Mouse (Mus musculus): ENCODE measurements around the gene Cyp1a2. TPM values are rescaled to one million over a fixed set of nuclear protein-coding genes. Genes with fewer than 3 reads are reported as not detected.

Cyp1a2 gene
- total RNA-seq, 1 experiment: 0.67 TPM

DNA sequence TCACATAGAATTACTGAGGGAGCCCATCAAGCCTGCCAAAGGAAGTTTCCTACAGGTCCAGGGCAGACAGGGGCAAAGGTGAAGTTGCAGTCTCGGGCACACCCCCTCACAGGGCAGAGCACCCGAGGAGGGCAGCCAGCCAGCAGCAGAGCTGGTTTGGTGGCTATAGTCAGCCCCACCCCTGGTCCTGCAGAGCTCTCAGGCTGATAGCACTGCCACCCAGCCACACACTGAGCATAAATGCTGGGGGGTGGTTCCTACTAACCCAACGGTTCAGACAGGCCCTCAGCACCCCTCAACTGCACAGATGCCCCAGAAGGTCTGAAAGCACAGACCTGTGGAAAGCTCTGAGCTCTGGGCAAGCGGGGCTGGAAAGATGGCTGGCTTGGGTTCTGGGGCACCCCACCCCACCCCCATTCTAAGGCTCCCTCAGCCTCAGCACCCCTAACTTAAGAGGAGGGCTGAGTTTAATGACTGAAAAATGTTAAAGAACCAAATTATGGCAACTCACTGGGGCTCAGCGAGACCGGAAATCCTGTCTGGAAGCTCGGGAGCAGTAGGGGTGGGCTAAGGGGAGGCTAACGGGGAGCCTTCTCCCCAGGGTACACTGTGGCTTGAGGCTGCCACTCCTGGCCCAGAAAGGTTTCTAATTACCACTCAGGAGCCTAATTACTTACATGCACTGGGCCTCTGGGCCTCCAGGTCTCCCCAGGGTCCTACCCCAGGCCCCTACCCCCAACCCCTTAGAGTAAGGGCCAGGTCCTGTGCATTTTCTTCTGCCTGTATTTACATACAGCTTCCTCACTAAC lies 44.6 kb downstream of the Cyp1a2 start:
- in situ Hi-C loops (cut with MboI; ENCODE audit: low sequenced_read_pairs in 2 of 2, unreplicated experiment in 2 of 2): no loop called here
- no peaks in the 10 kb centered on the region for H3K9me3 ChIP-seq (ENCODE audit: control insufficient read depth, insufficient read depth, low read depth, low read length)
- H3K27ac ChIP-seq (ENCODE audit: insufficient read depth, low read depth, low read length, poor library complexity, severe bottlenecking): no peak overlapping the region
- peaks cover 0 to 20% of the 10 kb centered on the region in 2 experiments; a peak in 2 of 4 replicates for H3K4me1 ChIP-seq (ENCODE audit: control insufficient read depth in 2 of 2, insufficient read depth in 2 of 2, low read length in 2 of 2, poor library complexity in 1 of 2)
- DNase-seq (ENCODE audit: low read depth, low spot score): no peak
- no peak overlapping the region for H3K4me3 ChIP-seq (ENCODE audit: insufficient read depth in 1 of 2, low read depth in 1 of 2, low read length in 2 of 2, poor library complexity in 1 of 2, severe bottlenecking in 1 of 2)
- H3K36me3 ChIP-seq (ENCODE audit: control insufficient read depth, insufficient read depth, low read length, poor library complexity, severe bottlenecking): peaks cover 4% of the 10 kb centered on the region; the same call in 1 of the 2 replicates
- H3K9ac ChIP-seq (ENCODE audit: insufficient read depth, low read depth, low read length, poor library complexity, severe bottlenecking): no peak overlapping the region
- TF ChIP-seq HCFC1 (IDR thresholded peaks at IDR 0.05; ENCODE audit: borderline replicate concordance, insufficient read depth, low read length): no peak
- no peak for TF ChIP-seq ZC3H11A (IDR thresholded peaks at IDR 0.05; ENCODE audit: borderline replicate concordance, low read depth, low read length)
- no peak for TF ChIP-seq MAFK (IDR thresholded peaks at IDR 0.05; ENCODE audit: insufficient read depth, low read depth, low read length)
- no peak for TF ChIP-seq CHD2 (IDR thresholded peaks at IDR 0.05; ENCODE audit: low read depth, low read length)

- Histone ChIP-seq H3K27ac (ENCODE audit: insufficient read depth, low read depth, low read length, poor library complexity, severe bottlenecking) (no peak overlapping the region), H3K4me1 (ENCODE audit: control insufficient read depth in 2 of 2, insufficient read depth in 2 of 2, low read length in 2 of 2, poor library complexity in 1 of 2) (peaks cover 0 to 13% of the 10 kb centered on the region in 2 experiments; a peak in 2 of 4 replicates), H3K9ac (ENCODE audit: insufficient read depth, low read depth, low read length, poor library complexity, severe bottlenecking) (no peak overlapping the region), H3K4me3 (ENCODE audit: insufficient read depth in 1 of 2, low read depth in 1 of 2, low read length in 2 of 2, poor library complexity in 1 of 2, severe bottlenecking in 1 of 2) (no peak overlapping the region), H3K36me3 (ENCODE audit: control insufficient read depth, insufficient read depth, low read length, poor library complexity, severe bottlenecking) (no peaks in the 10 kb centered on the region; the same call in 1 of the 2 replicates), H3K9me3 (ENCODE audit: control insufficient read depth, insufficient read depth, low read depth, low read length) (no peaks in the 10 kb centered on the region)
- TF ChIP-seq ZNF384 (IDR thresholded peaks at IDR 0.05; ENCODE audit: low read depth, low read length): no peak
- TF ChIP-seq HCFC1 (IDR thresholded peaks at IDR 0.05; ENCODE audit: borderline replicate concordance, insufficient read depth, low read length): no peak
- no peak for TF ChIP-seq MAFK (IDR thresholded peaks at IDR 0.05; ENCODE audit: insufficient read depth, low read depth, low read length)
- no peak for TF ChIP-seq ZC3H11A (IDR thresholded peaks at IDR 0.05; ENCODE audit: borderline replicate concordance, low read depth, low read length)
- TF ChIP-seq CHD2 (IDR thresholded peaks at IDR 0.05; ENCODE audit: low read depth, low read length): no peak
- in situ Hi-C loops (cut with MboI; ENCODE audit: low sequenced_read_pairs in 2 of 2, unreplicated experiment in 2 of 2): no loop called here
- no peak for DNase-seq (ENCODE audit: low read depth, low spot score)
These were observed 45.7 kb downstream of the Cyp1a2 start for GRCm38 (mm10) chr9:57637741-57638322.

DNA sequence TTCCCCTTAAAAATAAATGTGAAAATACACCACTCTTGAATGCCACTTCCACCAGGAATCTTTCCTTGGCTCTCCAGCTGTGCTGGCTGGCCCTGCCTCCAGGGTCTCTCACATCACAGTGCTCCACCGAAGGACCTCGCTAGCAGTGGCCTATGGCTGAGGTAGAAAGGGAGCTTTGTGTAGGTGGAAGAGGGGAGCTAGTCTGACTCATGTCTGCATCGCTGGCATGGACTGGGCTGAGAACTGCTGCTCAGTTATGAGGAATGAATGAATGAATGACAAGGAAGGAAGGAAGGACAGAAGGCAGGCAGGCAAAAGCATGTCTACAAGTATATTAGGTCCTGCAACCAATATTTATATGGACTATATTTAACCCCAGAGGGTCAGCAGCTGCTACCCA lies 46.2 kb downstream of the Cyp1a2 start:
- H3K4me3 ChIP-seq (ENCODE audit: insufficient read depth in 1 of 2, low read depth in 1 of 2, low read length in 2 of 2, poor library complexity in 1 of 2, severe bottlenecking in 1 of 2): no peak overlapping the region
- no peaks in the 10 kb centered on the region for H3K9me3 ChIP-seq (ENCODE audit: control insufficient read depth, insufficient read depth, low read depth, low read length)
- H3K9ac ChIP-seq (ENCODE audit: insufficient read depth, low read depth, low read length, poor library complexity, severe bottlenecking): no peak overlapping the region
- TF ChIP-seq MAFK (IDR thresholded peaks at IDR 0.05; ENCODE audit: insufficient read depth, low read depth, low read length) (no peak), HCFC1 (IDR thresholded peaks at IDR 0.05; ENCODE audit: borderline replicate concordance, insufficient read depth, low read length) (no peak), ZNF384 (IDR thresholded peaks at IDR 0.05; ENCODE audit: low read depth, low read length) (no peak), ZC3H11A (IDR thresholded peaks at IDR 0.05; ENCODE audit: borderline replicate concordance, low read depth, low read length) (no peak), CHD2 (IDR thresholded peaks at IDR 0.05; ENCODE audit: low read depth, low read length) (no peak)
- no peak overlapping the region for H3K27ac ChIP-seq (ENCODE audit: insufficient read depth, low read depth, low read length, poor library complexity, severe bottlenecking)
- H3K4me1 ChIP-seq (ENCODE audit: control insufficient read depth in 2 of 2, insufficient read depth in 2 of 2, low read length in 2 of 2, poor library complexity in 1 of 2): peaks cover 0 to 10% of the 10 kb centered on the region in 2 experiments; a peak in 1 of 4 replicates
- in situ Hi-C loops (cut with MboI; ENCODE audit: low sequenced_read_pairs in 2 of 2, unreplicated experiment in 2 of 2): no loop called here
- DNase-seq (ENCODE audit: low read depth, low spot score): no peak
- no peaks in the 10 kb centered on the region; the same call in 1 of the 2 replicates for H3K36me3 ChIP-seq (ENCODE audit: control insufficient read depth, insufficient read depth, low read length, poor library complexity, severe bottlenecking)

DNA sequence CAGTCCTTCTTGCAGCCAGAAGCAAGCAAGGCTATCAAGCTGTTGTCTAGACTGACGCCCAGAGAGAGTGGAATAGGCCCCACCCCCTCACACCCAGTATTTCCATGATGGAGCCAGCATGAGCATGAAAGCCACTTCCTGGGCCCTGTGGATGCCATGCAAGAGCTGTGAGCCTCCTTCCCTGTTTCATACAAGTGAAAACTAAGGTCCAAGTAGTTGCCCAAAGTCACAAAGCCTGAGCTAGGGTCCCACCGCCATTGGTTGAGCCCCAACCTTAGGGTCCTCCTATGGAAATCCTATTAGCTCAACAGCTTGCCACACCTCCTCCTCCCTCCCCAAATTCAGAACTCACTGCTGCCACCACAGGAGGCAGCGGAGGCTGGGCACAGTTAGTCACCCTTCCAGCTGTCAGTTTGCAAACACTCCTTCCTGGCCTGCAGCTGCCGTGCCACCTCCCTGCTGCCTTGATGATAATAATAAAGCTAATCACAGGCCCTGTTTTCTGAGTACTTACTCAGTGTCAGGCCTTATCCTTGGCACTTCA lies 50.0 kb downstream of the Cyp1a2 start:
- DNase-seq (ENCODE audit: low read depth, low spot score): no peak
- peaks cover 0 to 5% of the 10 kb centered on the region in 2 experiments; a peak in 1 of 4 replicates for H3K4me1 ChIP-seq (ENCODE audit: control insufficient read depth in 2 of 2, insufficient read depth in 2 of 2, low read length in 2 of 2, poor library complexity in 1 of 2)
- in situ Hi-C loops (cut with MboI; ENCODE audit: low sequenced_read_pairs in 2 of 2, unreplicated experiment in 2 of 2): no loop called here

More for the DNA sequence above, 50.0 kb downstream of the Cyp1a2 start:
- H3K9me3 ChIP-seq (ENCODE audit: control insufficient read depth, insufficient read depth, low read depth, low read length): no peaks in the 10 kb centered on the region
- H3K27ac ChIP-seq (ENCODE audit: insufficient read depth, low read depth, low read length, poor library complexity, severe bottlenecking): no peak overlapping the region
- no peak overlapping the region for H3K9ac ChIP-seq (ENCODE audit: insufficient read depth, low read depth, low read length, poor library complexity, severe bottlenecking)
- H3K4me3 ChIP-seq (ENCODE audit: insufficient read depth in 1 of 2, low read depth in 1 of 2, low read length in 2 of 2, poor library complexity in 1 of 2, severe bottlenecking in 1 of 2): no peak overlapping the region
- TF ChIP-seq CHD2 (IDR thresholded peaks at IDR 0.05; ENCODE audit: low read depth, low read length): no peak
- TF ChIP-seq ZC3H11A (IDR thresholded peaks at IDR 0.05; ENCODE audit: borderline replicate concordance, low read depth, low read length): no peak
- TF ChIP-seq ZNF384 (IDR thresholded peaks at IDR 0.05; ENCODE audit: low read depth, low read length): no peak
- no peak for TF ChIP-seq MAFK (IDR thresholded peaks at IDR 0.05; ENCODE audit: insufficient read depth, low read depth, low read length)
- TF ChIP-seq HCFC1 (IDR thresholded peaks at IDR 0.05; ENCODE audit: borderline replicate concordance, insufficient read depth, low read length): no peak
- H3K36me3 ChIP-seq (ENCODE audit: control insufficient read depth, insufficient read depth, low read length, poor library complexity, severe bottlenecking): peaks cover 25% of the 10 kb centered on the region; the same call in 1 of the 2 replicates
